Mouse (Mus musculus): ENCODE data around the gene Atp8a2. TPM values are rescaled to one million over a fixed set of nuclear protein-coding genes. Genes with fewer than 3 reads are reported as not detected.

Gene Atp8a2
- polyA plus RNA-seq, 1 experiment, result 0.01 TPM

DNA sequence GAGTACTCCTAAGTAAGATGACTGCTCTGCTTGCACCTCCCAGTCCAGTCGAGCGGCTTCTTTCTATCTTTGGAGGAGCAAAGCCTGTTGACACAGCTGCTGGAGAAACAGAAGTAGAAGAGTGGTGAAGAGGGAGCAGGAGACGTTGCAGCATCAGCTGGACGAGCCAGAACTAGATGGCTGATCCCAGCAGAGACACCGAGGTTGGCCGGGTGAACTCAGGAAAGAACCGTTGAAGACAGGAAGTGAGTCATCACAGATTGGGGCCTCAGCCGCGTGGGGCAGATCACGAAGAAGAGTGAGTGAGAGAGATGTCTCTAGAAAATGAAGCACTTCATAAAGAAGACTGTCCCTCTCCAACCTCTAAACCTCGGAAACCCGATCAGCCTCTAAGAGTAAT lies 553.4 kb downstream of the Atp8a2 start:
- Histone ChIP-seq H3K4me3 (no peak overlapping the region), H3ac (ENCODE audit: control insufficient read depth, insufficient read length) (no peak overlapping the region), H3K36me3 (ENCODE audit: control insufficient read depth, insufficient read depth) (no peaks in the 10 kb centered on the region), H3K27me3 (ENCODE audit: control insufficient read depth, insufficient read depth, insufficient read length) (no peaks in the 10 kb centered on the region), H3K4me2 (ENCODE audit: low read depth) (peak overlapping the region; percentile 52), H3K79me2 (ENCODE audit: control insufficient read depth, insufficient read depth) (no peaks in the 10 kb centered on the region)
- TF ChIP-seq USF1 (IDR thresholded peaks at IDR 0.05; ENCODE audit: low read depth) (no peak), MYOD1 (IDR thresholded peaks at IDR 0.05; ENCODE audit: control insufficient read depth in 1 of 3, insufficient read length in 2 of 3, low read depth in 2 of 3) (peak in 2 of 3 experiments; percentile 30 to 65), MYOG (IDR thresholded peaks at IDR 0.05; ENCODE audit: control insufficient read depth in 1 of 3, insufficient read depth in 1 of 3, insufficient read length in 2 of 3, low read depth in 2 of 3) (peak in 2 of 3 experiments; percentile 34 to 48)

GRCm38 (mm10) chr14:59641856-59642255 lies 555.1 kb downstream of the Atp8a2 start:
- H3K4me2 ChIP-seq (ENCODE audit: low read depth), result no peak overlapping the region
- no peaks in the 10 kb centered on the region for H3K79me2 ChIP-seq (ENCODE audit: control insufficient read depth, insufficient read depth)
- no peak overlapping the region for H3ac ChIP-seq (ENCODE audit: control insufficient read depth, insufficient read length)
- TF ChIP-seq MYOD1 (IDR thresholded peaks at IDR 0.05; ENCODE audit: control insufficient read depth in 1 of 3, insufficient read length in 2 of 3, low read depth in 2 of 3), result peak in 1 of 3 experiments; percentile 12
- no peak for TF ChIP-seq SRF (IDR thresholded peaks at IDR 0.05; ENCODE audit: control insufficient read depth, insufficient read length, low read depth)
- no peak overlapping the region for H3K4me3 ChIP-seq
- no peaks in the 10 kb centered on the region for H3K36me3 ChIP-seq (ENCODE audit: control insufficient read depth, insufficient read depth)
- H3K27me3 ChIP-seq (ENCODE audit: control insufficient read depth, insufficient read depth, insufficient read length), result no peaks in the 10 kb centered on the region

DNA sequence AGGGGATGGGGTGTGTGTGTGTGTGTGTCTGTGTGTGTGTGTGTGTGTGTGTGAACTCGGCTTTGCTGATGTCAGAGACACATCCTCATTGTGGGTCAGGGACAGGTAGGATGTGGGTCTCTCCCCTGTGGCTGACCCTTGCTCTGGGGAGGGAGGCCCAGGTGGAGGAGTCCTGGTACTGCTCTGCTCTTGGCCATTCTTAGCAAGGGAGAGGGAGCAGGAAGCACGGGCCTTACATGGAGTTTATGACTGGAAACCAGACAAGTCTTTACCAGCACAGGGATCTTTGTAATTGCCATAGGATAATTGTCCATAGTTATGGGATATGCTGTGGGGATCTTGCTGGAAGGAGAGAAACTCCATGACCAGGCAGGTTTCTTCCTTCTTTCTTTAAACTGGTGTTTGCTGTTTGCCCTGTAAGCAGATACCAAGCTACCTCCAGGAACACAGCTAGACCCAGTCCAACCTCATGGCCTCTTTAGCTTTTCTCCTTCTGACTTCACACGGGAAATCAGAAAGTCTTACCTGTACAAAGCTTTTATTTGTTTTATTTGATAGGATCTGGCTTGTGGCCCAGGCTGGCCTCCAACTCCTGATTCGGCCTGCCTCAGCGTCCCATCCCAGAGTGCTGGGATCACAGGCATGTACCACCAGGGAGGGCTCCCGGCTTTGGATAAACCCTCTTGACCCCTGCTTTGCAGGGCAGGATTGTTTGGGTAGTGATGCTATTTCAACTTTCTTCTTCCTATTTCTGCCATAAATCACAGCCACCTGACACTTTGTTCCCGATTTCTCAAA lies 557.9 kb downstream of the Atp8a2 start:
- no peak overlapping the region for H3K4me2 ChIP-seq (ENCODE audit: low read depth)
- H3K36me3 ChIP-seq (ENCODE audit: control insufficient read depth, insufficient read depth), result no peaks in the 10 kb centered on the region
- H3ac ChIP-seq (ENCODE audit: control insufficient read depth, insufficient read length), result no peak overlapping the region
- H3K27me3 ChIP-seq (ENCODE audit: control insufficient read depth, insufficient read depth, insufficient read length), result no peaks in the 10 kb centered on the region
- no peaks in the 10 kb centered on the region for H3K79me2 ChIP-seq (ENCODE audit: control insufficient read depth, insufficient read depth)
- TF ChIP-seq E2F4 (IDR thresholded peaks at IDR 0.05; ENCODE audit: insufficient read depth), result no peak
- TF ChIP-seq TCF3 (IDR thresholded peaks at IDR 0.05; ENCODE audit: insufficient read length, low read depth), result no peak
- no peak for TF ChIP-seq POLR2AphosphoS2 (IDR thresholded peaks at IDR 0.05; ENCODE audit: insufficient read length, low read depth)
- no peak for TF ChIP-seq TCF12 (IDR thresholded peaks at IDR 0.05; ENCODE audit: insufficient read depth, poor library complexity, severe bottlenecking)
- no peak for TF ChIP-seq CEBPB (IDR thresholded peaks at IDR 0.05; ENCODE audit: insufficient read depth, poor library complexity, severe bottlenecking)
- no peak for TF ChIP-seq USF1 (IDR thresholded peaks at IDR 0.05; ENCODE audit: low read depth)
- no peak for TF ChIP-seq MAX (IDR thresholded peaks at IDR 0.05; ENCODE audit: low read depth)
- TF ChIP-seq POLR2A (IDR thresholded peaks at IDR 0.05; ENCODE audit: insufficient read length, low read depth), result no peak
- no peak for TF ChIP-seq MYOD1 (IDR thresholded peaks at IDR 0.05; ENCODE audit: control insufficient read depth in 1 of 3, insufficient read length in 2 of 3, low read depth in 2 of 3)
- no peak for TF ChIP-seq MYOG (IDR thresholded peaks at IDR 0.05; ENCODE audit: control insufficient read depth in 1 of 3, insufficient read depth in 1 of 3, insufficient read length in 2 of 3, low read depth in 2 of 3)
- no peak for TF ChIP-seq REST (IDR thresholded peaks at IDR 0.05; ENCODE audit: insufficient read depth, insufficient read length)
- TF ChIP-seq SRF (IDR thresholded peaks at IDR 0.05; ENCODE audit: control insufficient read depth, insufficient read length, low read depth), result no peak
- H3K4me3 ChIP-seq, result no peak overlapping the region

DNA sequence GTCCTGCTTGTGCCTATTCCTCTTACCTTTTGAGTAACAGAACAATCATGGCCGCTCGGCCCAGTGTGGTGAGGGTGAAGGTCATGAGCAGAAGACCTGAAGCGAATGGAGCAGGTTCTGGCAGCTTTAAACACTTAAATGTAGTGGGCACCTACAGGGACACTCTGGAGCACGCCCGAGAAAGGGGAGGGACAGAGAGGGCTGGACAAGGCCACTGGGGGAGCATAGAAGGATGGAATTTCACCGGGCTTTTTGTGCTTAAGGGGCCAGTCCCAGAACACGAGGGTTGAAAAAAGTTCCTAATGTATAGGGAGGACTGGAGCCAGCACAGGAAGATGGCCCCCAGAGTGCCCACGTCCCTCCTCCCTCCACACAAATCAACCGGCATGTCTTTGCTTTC lies 563.0 kb downstream of the Atp8a2 start:
- no peak for TF ChIP-seq TCF12 (IDR thresholded peaks at IDR 0.05; ENCODE audit: insufficient read depth, poor library complexity, severe bottlenecking)
- no peak for TF ChIP-seq MYOG (IDR thresholded peaks at IDR 0.05; ENCODE audit: control insufficient read depth in 1 of 3, insufficient read depth in 1 of 3, insufficient read length in 2 of 3, low read depth in 2 of 3)
- no peak for TF ChIP-seq POLR2A (IDR thresholded peaks at IDR 0.05; ENCODE audit: insufficient read length, low read depth)
- TF ChIP-seq POLR2AphosphoS2 (IDR thresholded peaks at IDR 0.05; ENCODE audit: insufficient read length, low read depth), result no peak
- TF ChIP-seq TCF3 (IDR thresholded peaks at IDR 0.05; ENCODE audit: insufficient read length, low read depth), result no peak
- TF ChIP-seq MYOD1 (IDR thresholded peaks at IDR 0.05; ENCODE audit: control insufficient read depth in 1 of 3, insufficient read length in 2 of 3, low read depth in 2 of 3), result no peak
- TF ChIP-seq CEBPB (IDR thresholded peaks at IDR 0.05; ENCODE audit: insufficient read depth, poor library complexity, severe bottlenecking), result no peak
- no peaks in the 10 kb centered on the region for H3K27me3 ChIP-seq (ENCODE audit: control insufficient read depth, insufficient read depth, insufficient read length)
- H3ac ChIP-seq (ENCODE audit: control insufficient read depth, insufficient read length), result no peak overlapping the region
- H3K79me2 ChIP-seq (ENCODE audit: control insufficient read depth, insufficient read depth), result no peaks in the 10 kb centered on the region
- H3K4me3 ChIP-seq, result no peak overlapping the region
- no peaks in the 10 kb centered on the region for H3K36me3 ChIP-seq (ENCODE audit: control insufficient read depth, insufficient read depth)
- H3K4me2 ChIP-seq (ENCODE audit: low read depth), result no peak overlapping the region

- TF ChIP-seq TCF12 (IDR thresholded peaks at IDR 0.05; ENCODE audit: insufficient read depth, poor library complexity, severe bottlenecking), result no peak
- no peak for TF ChIP-seq MYOG (IDR thresholded peaks at IDR 0.05; ENCODE audit: control insufficient read depth in 1 of 3, insufficient read depth in 1 of 3, insufficient read length in 2 of 3, low read depth in 2 of 3)
- TF ChIP-seq REST (IDR thresholded peaks at IDR 0.05; ENCODE audit: insufficient read depth, insufficient read length), result no peak
- TF ChIP-seq MYOD1 (IDR thresholded peaks at IDR 0.05; ENCODE audit: control insufficient read depth in 1 of 3, insufficient read length in 2 of 3, low read depth in 2 of 3), result peak in 1 of 3 experiments; percentile 16
- no peak for TF ChIP-seq CEBPB (IDR thresholded peaks at IDR 0.05; ENCODE audit: insufficient read depth, poor library complexity, severe bottlenecking)
- Histone ChIP-seq H3K4me2 (ENCODE audit: low read depth) (no peak overlapping the region), H3K4me3 (no peak overlapping the region), H3K36me3 (ENCODE audit: control insufficient read depth, insufficient read depth) (no peaks in the 10 kb centered on the region), H3K79me2 (ENCODE audit: control insufficient read depth, insufficient read depth) (no peaks in the 10 kb centered on the region), H3ac (ENCODE audit: control insufficient read depth, insufficient read length) (no peak overlapping the region), H3K27me3 (ENCODE audit: control insufficient read depth, insufficient read depth, insufficient read length) (no peaks in the 10 kb centered on the region)
Observed at GRCm38 (mm10) chr14:59633295-59633898, 563.6 kb downstream of the Atp8a2 start.

Measured in myocyte (in vitro differentiated cells).